Mouse (Mus musculus) midbrain, postnatal 0 days (tissue): ENCODE measurements at regions not wholly inside any gene's neighbourhood (a gene's known extent, or its start where the extent isn't known, plus 50 kb on each side); places are given as distances from the start of the nearest gene placed in this dataset.
A peak's percentile ranks its signal among the peaks of the same experiment; 100 is the strongest.

Experiments
- ATAC-seq: fragments of 200-750 bp; cut with Nextera tagmentation; 2 replicates; pipeline ENCODE4 v1.8.0; 2017; ENCODE audit warnings: moderate number of reproducible peaks, mild to moderate bottlenecking, moderate TSS enrichment, moderate library complexity; ENCODE audit not compliant: low FRiP score
- DNase-seq: peaks from one replicate; pipeline ENCODE4 v3.0.0-alpha.2; 2015; ENCODE audit warnings: low spot score
- H3K27ac ChIP-seq: fragments of 300-500 bp; sonication (generic); 2 replicates; pipeline ENCODE4 v1.5.1; 2014; ENCODE audit warnings: low read depth, mild to moderate bottlenecking, low read length, mixed read lengths
- H3K27me3 ChIP-seq: fragments of 300-500 bp; sonication (generic); 2 replicates; pipeline ENCODE4 v1.6.1; 2014; ENCODE audit warnings: low read length, control low read depth, mixed read lengths; ENCODE audit not compliant: insufficient read depth
- H3K36me3 ChIP-seq: fragments of 300-500 bp; sonication (generic); 2 replicates; pipeline ENCODE4 v1.6.1; 2014; ENCODE audit warnings: low read length, control low read depth, mixed read lengths; ENCODE audit not compliant: insufficient read depth
- H3K4me1 ChIP-seq: fragments of 300-500 bp; sonication (generic); 2 replicates; pipeline ENCODE4 v1.6.1; 2014; ENCODE audit warnings: mild to moderate bottlenecking, control low read depth, antibody characterized with exemption, low read length, mixed read lengths; ENCODE audit not compliant: insufficient read depth
- H3K4me2 ChIP-seq: fragments of 300-500 bp; sonication (generic); 2 replicates; pipeline ENCODE4 v1.6.1; 2014; ENCODE audit warnings: low read depth, mild to moderate bottlenecking, low read length, mixed read lengths; ENCODE audit not compliant: poor library complexity, severe bottlenecking
- H3K4me3 ChIP-seq: fragments of 300-500 bp; sonication (generic); 2 replicates; pipeline ENCODE4 v1.5.1; 2014; ENCODE audit warnings: low read depth, mild to moderate bottlenecking, low read length, moderate library complexity
- H3K9ac ChIP-seq: fragments of 300-500 bp; sonication (generic); replicated peaks from 2 replicates; pipeline ENCODE4 v1.6.1; 2014; ENCODE audit warnings: mild to moderate bottlenecking, low read length, moderate library complexity, mixed read lengths; ENCODE audit not compliant: poor library complexity, severe bottlenecking
- H3K9me3 ChIP-seq: fragments of 300-500 bp; sonication (generic); 2 replicates; pipeline ENCODE4 v1.6.1; 2016; ENCODE audit warnings: low read length, control low read depth
- CTCF ChIP-seq: IDR thresholded peaks from 2 replicates; pipeline ENCODE4 v1.5.1; 2016; ENCODE audit warnings: antibody characterized with exemption, mild to moderate bottlenecking
- WGBS: fragments of 180-500 bp; shearing (Covaris S2); extraction: QIAGEN DNeasy Blood & Tissue Kit; methylation state at CpG from one replicate; pipeline ENCODE4 v1.1.7; 2014; 5-methylcytosine and 5-hydroxymethylcytosine counted together

DNA sequence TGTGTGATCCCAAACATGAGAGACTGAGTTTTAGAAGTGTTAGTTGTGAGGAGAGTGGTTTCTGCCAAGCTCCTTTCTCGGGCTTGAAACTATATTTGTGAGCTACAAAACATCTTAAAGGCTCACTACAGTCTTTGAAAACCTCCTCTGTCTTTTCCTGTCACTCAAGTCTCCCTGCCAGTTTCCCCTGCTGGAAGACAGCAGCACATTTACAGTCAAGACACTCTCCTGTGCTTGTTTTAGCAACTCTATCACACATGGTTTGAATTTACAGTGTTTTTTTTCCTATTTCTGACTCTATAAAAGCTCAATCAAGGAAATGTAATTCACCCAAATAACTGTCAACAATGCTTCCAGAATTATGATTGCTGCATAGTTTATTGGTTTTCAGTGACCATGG lies 286.1 kb upstream of the Sptlc3 start:
- Histone ChIP-seq H3K27me3 (no peaks in the 10 kb centered on the region), H3K27ac (no peak overlapping the region), H3K4me2 (no peak overlapping the region), H3K36me3 (no peaks in the 10 kb centered on the region), H3K9me3 (no peaks in the 10 kb centered on the region), H3K9ac (no peak overlapping the region), H3K4me3 (no peak overlapping the region), H3K4me1 (no peaks in the 10 kb centered on the region)
- 42% methylated on average over 1 of the region's 1 CpGs for WGBS
- TF ChIP-seq CTCF, result no peak
- ATAC-seq (no peak), DNase-seq (no peak)

GRCm38 (mm10) chr2:139220757-139221400 lies 272.8 kb upstream of the Sptlc3 start:
- TF ChIP-seq CTCF, result no peak
- no peaks in the 10 kb centered on the region for H3K27me3 ChIP-seq
- H3K4me1 ChIP-seq, result no peaks in the 10 kb centered on the region
- peak; percentile 51 for DNase-seq
- no peaks in the 10 kb centered on the region for H3K36me3 ChIP-seq
- no peak overlapping the region for H3K4me2 ChIP-seq
- no peak overlapping the region for H3K9ac ChIP-seq
- H3K9me3 ChIP-seq, result no peaks in the 10 kb centered on the region
- peak; percentile 69; the same call in 1 of the 2 replicates for ATAC-seq
- H3K4me3 ChIP-seq, result no peak overlapping the region
- H3K27ac ChIP-seq, result 0 out of 2 replicates have a peak overlapping the region, but pooled peaks have one; percentile 51
- 35% methylated on average over 9 of the region's 9 CpGs for WGBS

GRCm38 (mm10) chr2:139230453-139230852 lies 263.3 kb upstream of the Sptlc3 start:
- H3K27ac ChIP-seq, result no peak overlapping the region

GRCm38 (mm10) chr2:139250138-139250537 lies 243.6 kb upstream of the Sptlc3 start:
- H3K36me3 ChIP-seq, result no peaks in the 10 kb centered on the region
- H3K9me3 ChIP-seq, result no peaks in the 10 kb centered on the region
- 47% methylated on average over 2 of the region's 2 CpGs for WGBS
- no peak overlapping the region for H3K9ac ChIP-seq
- DNase-seq (peak; percentile 3), ATAC-seq (no peak)
- no peak overlapping the region for H3K4me3 ChIP-seq
- H3K4me1 ChIP-seq, result no peaks in the 10 kb centered on the region
- H3K27me3 ChIP-seq, result no peaks in the 10 kb centered on the region
- no peak for TF ChIP-seq CTCF
- no peak overlapping the region for H3K27ac ChIP-seq
- H3K4me2 ChIP-seq, result no peak overlapping the region

More at GRCm38 (mm10) chr2:139230453-139230852, 263.3 kb upstream of the Sptlc3 start:
- Histone ChIP-seq H3K4me3 (no peak overlapping the region), H3K9ac (no peak overlapping the region), H3K4me2 (no peak overlapping the region), H3K9me3 (no peaks in the 10 kb centered on the region), H3K27me3 (no peaks in the 10 kb centered on the region), H3K4me1 (no peaks in the 10 kb centered on the region), H3K36me3 (no peaks in the 10 kb centered on the region)
- TF ChIP-seq CTCF, result no peak
- no peak for DNase-seq
- WGBS, result 15% methylated on average over 3 of the region's 3 CpGs
- ATAC-seq, result no peak

DNA sequence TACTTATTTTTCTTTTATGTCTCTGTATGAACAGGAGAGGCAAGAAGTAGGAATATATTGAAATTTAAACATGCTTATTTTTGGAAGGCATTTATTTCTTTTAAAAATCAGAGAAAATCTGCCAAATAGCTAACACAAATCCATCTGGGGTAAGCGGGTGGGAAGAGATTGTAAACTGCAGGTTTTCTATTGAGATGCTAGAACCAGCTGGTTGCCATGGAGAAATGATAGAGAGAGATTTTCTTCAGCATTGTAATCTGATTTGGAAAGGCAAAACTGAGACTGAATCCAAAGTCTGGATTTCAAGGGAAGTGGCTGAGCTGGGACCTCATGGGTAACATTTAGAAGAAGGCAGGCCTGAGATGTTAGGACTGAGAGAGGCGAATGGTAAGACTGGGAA lies 226.6 kb upstream of the Sptlc3 start:
- Histone ChIP-seq H3K9ac (no peak overlapping the region), H3K36me3 (no peaks in the 10 kb centered on the region), H3K27me3 (no peaks in the 10 kb centered on the region), H3K4me1 (no peaks in the 10 kb centered on the region), H3K4me3 (no peak overlapping the region), H3K9me3 (no peaks in the 10 kb centered on the region), H3K27ac (no peak overlapping the region), H3K4me2 (no peak overlapping the region)
- WGBS, result 65% methylated on average over 2 of the region's 2 CpGs
- DNase-seq (peak; percentile 9), ATAC-seq (no peak)
- TF ChIP-seq CTCF, result no peak

GRCm38 (mm10) chr2:139276581-139276980 lies 217.1 kb upstream of the Sptlc3 start:
- Histone ChIP-seq H3K9ac (no peak overlapping the region), H3K4me3 (no peak overlapping the region), H3K4me2 (no peak overlapping the region), H3K27me3 (no peaks in the 10 kb centered on the region), H3K9me3 (no peaks in the 10 kb centered on the region), H3K36me3 (no peaks in the 10 kb centered on the region), H3K27ac (no peak overlapping the region), H3K4me1 (no peaks in the 10 kb centered on the region)
- no peak for TF ChIP-seq CTCF
- ATAC-seq (no peak), DNase-seq (peak; percentile 54)
- WGBS, result 71% methylated on average over 5 of the region's 5 CpGs
